Mouse (Mus musculus) ES-Bruce4 (cell line): ENCODE data around the gene Krtcap2.

Experiments used
- CTCF ChIP-seq: IDR thresholded peaks from one replicate; pipeline ENCODE4 v1.8.1; 2011; ENCODE audit warnings: low read depth, low read length
- EP300 ChIP-seq: IDR thresholded peaks from 2 replicates; pipeline ENCODE4 v1.6.1; 2011; ENCODE audit warnings: low read depth, low read length; ENCODE audit not compliant: insufficient read depth
- POLR2A ChIP-seq: IDR thresholded peaks from one replicate; pipeline ENCODE4 v1.8.1; 2011; ENCODE audit warnings: low read length; ENCODE audit not compliant: insufficient read depth

DNA sequence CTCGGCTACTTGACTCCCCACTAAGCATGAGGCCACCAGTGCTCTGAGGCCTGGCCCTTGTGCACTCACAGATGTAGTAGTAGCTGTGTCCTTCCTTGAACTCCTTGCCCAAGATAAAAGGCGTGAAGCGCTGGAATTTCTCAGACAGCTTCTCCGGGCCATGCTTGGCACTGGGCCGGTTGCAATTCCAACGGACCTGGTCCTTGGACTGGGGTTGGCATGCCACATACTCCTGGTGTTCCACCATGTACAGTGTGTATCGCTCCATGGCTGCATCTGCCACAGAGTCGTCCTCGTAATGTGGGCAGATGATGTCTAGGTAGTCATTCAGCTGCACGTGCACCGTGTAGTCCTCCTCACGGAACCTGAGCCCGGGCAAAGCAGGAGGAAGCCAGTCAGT is 30.3 kb downstream of the Krtcap2 start:
- TF ChIP-seq POLR2A (no peak), CTCF (no peak), EP300 (no peak)
